Mouse (Mus musculus) splenic B cell, adult 2 months (primary cell): ENCODE data around the gene Dnase1l3.

Experiments
- DNase-seq: peaks from one replicate; pipeline ENCODE4 v3.0.0-alpha.2; 2011; ENCODE audit warnings: low read depth, low spot score
- H3K27me3 ChIP-seq: 2 replicates; pipeline ENCODE4 v1.6.1; 2012; ENCODE audit warnings: mild to moderate bottlenecking, low read length, moderate library complexity, mixed read lengths; ENCODE audit not compliant: control insufficient read depth, poor library complexity, insufficient read depth, severe bottlenecking
- H3K36me3 ChIP-seq: 2 replicates; pipeline ENCODE4 v1.6.1; 2012; ENCODE audit warnings: mild to moderate bottlenecking, low read length, moderate library complexity, mixed read lengths; ENCODE audit not compliant: control insufficient read depth, poor library complexity, insufficient read depth, severe bottlenecking

Dnase1l3 gene

GRCm38 (mm10) chr14:8003093-8003670 is 8.8 kb upstream of the Dnase1l3 start:
- Histone ChIP-seq H3K36me3 (no peaks in the 10 kb centered on the region), H3K27me3 (no peaks in the 10 kb centered on the region)
- DNase-seq = no peak

GRCm38 (mm10) chr14:8002432-8003092 is 8.2 kb upstream of the Dnase1l3 start, which contains the start of gene Abhd6:
Gene Abhd6 (plus strand): TSS chr14:8002902.
- no peaks in the 10 kb centered on the region for H3K36me3 ChIP-seq
- H3K27me3 ChIP-seq = no peaks in the 10 kb centered on the region
- DNase-seq = peak; percentile 86

- no peaks in the 10 kb centered on the region for H3K27me3 ChIP-seq
- DNase-seq = no peak
- no peaks in the 10 kb centered on the region for H3K36me3 ChIP-seq
These were observed 6.7 kb upstream of the Dnase1l3 start for GRCm38 (mm10) chr14:8000831-8001685.

- H3K27me3 ChIP-seq = no peaks in the 10 kb centered on the region
- H3K36me3 ChIP-seq = no peaks in the 10 kb centered on the region
- DNase-seq = no peak
These were observed 5.9 kb upstream of the Dnase1l3 start for GRCm38 (mm10) chr14:8000247-8000646.

- no peak for DNase-seq
- Histone ChIP-seq H3K27me3 (no peaks in the 10 kb centered on the region), H3K36me3 (no peaks in the 10 kb centered on the region)
These were observed 5.1 kb upstream of the Dnase1l3 start for GRCm38 (mm10) chr14:7999435-7999834.

DNA sequence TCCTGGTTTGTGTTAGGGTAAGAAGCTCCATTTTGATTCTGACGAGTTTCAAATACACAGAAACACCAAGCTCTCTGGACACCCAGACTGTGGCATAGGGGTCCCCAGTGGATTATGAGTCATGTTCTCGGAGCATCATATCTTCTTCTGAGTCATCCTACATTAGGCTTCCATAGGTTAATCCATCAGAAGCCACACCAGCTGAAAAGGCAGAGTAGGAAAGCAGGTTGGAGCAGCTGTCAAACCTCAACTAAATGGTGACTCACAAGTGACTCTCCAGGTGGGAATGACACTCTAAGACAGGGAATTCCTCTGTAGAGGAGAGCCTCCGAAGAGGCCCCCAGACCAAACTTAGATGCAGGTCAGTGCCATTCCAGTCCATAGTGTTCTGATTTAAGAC is 4.7 kb upstream of the Dnase1l3 start:
- no peaks in the 10 kb centered on the region for H3K36me3 ChIP-seq
- DNase-seq = no peak
- H3K27me3 ChIP-seq = no peaks in the 10 kb centered on the region

DNA sequence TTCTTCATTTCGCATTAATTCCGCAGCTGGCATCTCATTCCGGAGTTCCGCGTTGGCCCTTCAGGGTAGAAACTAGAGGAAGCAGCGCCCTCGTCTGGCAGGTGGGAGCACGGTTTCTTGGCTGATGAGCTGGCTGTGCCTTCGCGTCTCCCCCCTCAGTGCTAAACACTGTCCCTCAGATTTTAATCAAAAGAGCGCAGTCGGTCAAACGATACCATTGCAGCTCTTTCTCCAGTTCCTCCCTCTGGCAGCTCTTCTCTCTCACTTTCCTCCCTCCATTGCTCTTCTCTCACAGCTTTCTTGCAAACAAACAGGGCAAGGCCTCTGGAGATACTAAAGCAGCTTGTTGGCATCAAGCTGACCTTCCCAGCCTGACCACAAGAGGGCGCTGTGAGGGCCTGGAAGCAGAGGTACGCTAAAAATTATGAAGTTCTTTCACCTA is 2.9 kb upstream of the Dnase1l3 start:
- DNase-seq = peak; percentile 95
- H3K27me3 ChIP-seq = no peaks in the 10 kb centered on the region
- H3K36me3 ChIP-seq = no peaks in the 10 kb centered on the region

- Histone ChIP-seq H3K36me3 (no peaks in the 10 kb centered on the region), H3K27me3 (no peaks in the 10 kb centered on the region)
- no peak for DNase-seq
These were observed 2.2 kb downstream of the Dnase1l3 start for GRCm38 (mm10) chr14:7992158-7992557.

DNA sequence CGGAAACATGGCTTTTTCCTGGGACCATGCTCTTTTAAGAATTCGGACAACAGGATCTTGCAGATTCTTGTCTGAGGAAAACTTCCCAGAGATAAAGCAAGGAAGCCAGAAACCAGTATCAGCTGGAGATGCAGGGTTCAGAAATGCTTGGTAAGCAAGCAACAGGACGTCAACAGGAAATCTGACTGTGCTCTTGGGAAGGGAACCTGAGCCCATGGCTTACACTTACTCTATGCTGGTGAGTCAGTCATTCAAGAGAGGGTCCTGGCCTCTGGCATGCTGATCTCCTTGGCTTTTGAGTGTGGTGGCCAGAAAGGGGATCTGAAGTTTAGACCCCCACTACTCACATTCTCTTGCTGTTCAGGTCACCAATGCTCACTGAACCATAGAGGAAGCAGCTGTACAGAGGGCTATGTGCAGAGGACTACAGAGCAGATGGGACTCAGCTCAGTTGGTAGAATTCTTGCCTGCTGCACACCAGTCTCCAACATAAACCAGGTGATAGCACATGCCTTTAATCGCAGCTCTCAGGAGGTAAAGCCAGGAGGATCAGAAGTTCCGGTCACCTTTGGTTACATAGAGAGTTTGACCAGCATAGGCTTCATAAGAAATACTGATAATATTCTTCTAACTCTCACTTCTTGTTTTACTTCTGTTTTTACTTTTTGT is 3.1 kb downstream of the Dnase1l3 start:
- no peak for DNase-seq
- Histone ChIP-seq H3K36me3 (no peaks in the 10 kb centered on the region), H3K27me3 (no peaks in the 10 kb centered on the region)

DNA sequence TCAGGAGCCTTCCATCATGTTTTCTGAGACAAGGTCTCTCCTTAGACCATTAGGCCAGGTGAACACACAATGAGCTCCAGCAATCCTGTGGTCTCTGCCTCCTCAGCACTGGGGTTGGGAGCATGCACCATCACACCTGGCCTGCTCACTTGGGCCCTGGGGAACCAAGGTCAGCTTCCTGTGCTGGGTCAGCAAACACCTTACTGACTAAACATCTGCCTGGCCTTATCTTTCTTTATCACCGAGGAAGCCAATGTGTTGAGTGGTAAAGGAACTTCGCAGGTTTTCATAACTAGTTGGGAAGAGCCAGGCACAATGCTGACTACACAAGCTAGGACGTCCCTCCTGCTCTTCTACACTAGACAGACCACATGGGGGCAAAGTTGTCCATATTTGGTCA is 4.4 kb downstream of the Dnase1l3 start:
- DNase-seq = no peak
- H3K27me3 ChIP-seq = no peaks in the 10 kb centered on the region
- H3K36me3 ChIP-seq = no peaks in the 10 kb centered on the region

- Histone ChIP-seq H3K27me3 (no peaks in the 10 kb centered on the region), H3K36me3 (no peaks in the 10 kb centered on the region)
- peak; percentile 47 for DNase-seq
These were observed 5.0 kb downstream of the Dnase1l3 start for GRCm38 (mm10) chr14:7989371-7989770.

DNA sequence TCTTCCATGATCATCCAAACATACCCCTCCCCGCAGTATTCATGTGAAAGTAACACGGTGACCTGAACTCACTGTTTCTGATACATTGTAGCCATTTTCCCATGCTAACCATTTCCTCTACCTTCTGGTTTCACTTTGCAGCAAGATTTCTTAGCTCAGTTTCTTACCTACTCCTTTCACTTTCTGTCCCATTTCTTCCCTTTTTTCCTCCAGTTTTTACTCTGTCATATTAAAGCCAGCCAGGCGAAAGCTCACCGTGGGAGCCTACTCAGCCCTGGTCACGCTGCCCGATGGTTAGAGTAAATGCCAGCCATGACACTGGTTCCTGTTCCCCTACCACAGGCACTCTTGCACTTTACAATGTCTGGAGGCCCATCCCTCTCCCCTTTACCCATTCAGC is 7.5 kb downstream of the Dnase1l3 start:
- peak; percentile 58 for DNase-seq
- Histone ChIP-seq H3K27me3 (no peaks in the 10 kb centered on the region), H3K36me3 (no peaks in the 10 kb centered on the region)

GRCm38 (mm10) chr14:7981226-7981625 is 13.1 kb downstream of the Dnase1l3 start:
- Histone ChIP-seq H3K27me3 (no peaks in the 10 kb centered on the region), H3K36me3 (no peaks in the 10 kb centered on the region)
- no peak for DNase-seq

DNA sequence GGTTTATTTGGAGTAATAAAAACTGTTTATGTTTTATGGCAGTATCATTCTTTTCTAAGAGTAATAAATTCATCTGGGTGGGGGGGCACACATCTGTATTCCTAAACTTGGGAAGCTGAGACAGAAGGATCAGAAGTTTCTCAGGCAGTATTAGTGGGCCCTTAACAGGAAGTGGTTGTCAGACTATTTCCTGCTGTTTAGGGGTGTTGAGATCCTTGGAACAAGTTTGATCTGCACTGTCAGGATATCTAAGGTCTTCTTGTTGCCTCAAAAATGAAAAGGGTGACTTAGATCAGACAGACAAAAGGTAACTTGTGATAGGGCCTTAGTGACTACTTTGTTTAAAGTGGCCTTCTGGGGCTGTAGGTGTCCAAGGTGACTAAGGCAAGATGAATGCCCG is 16.2 kb downstream of the Dnase1l3 start:
- Histone ChIP-seq H3K36me3 (no peaks in the 10 kb centered on the region; the same call in 1 of the 2 replicates), H3K27me3 (no peaks in the 10 kb centered on the region)
- no peak for DNase-seq
